Mouse (Mus musculus): Measurements from ENCODE around the gene Parp9.

Gene Parp9

GRCm38 (mm10) chr16:36008396-36008795, 70.1 kb downstream of the Parp9 start:
- no peak for DNase-seq

DNA sequence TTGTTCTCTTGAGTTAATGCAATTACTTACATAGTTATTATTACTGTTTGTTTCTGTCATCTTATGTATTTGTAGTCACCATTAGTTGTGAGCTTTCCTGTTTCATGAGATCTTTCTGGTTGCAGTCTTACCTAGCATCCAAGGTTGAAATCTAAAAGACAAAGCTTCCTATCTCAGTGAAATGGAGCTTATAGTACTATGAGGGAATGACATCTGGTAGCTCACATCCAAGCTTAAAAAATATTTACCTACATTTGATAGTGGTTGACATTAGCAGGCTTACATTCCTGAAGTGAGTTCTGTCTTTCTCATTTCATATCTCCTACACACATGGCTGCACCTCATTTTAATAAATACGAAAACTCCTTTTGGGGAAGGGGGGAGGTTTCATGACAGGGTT, 78.1 kb downstream of the Parp9 start:
- DNase-seq, result no peak

All from right cerebral cortex, postnatal 25 days (tissue).